Mouse (Mus musculus): ENCODE data around the gene Btbd16. TPM values are rescaled to one million over a fixed set of nuclear protein-coding genes. Genes with fewer than 3 reads are reported as not detected.

The Btbd16 gene
- polyA plus RNA-seq, 1 experiment, result 0.06 TPM

DNA sequence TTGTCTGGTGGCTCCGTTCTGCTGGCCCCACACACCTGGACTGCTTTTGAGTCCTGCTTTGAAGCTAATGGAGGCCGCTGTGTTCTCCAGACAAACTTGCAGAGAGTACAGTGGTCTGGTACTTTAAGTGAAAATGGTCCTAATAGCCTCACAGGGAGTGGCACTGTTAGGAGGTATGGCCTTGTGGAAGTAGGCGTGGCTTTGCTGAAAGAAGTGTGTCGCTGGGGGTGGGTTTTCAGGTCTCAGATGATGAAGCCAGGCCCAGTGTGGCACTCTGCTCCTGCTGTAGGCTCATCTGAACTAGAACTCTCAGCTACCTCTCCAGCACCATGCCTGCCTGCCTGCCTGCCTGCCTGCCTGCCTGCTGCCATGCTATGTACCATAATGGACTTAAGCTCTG lies 5.7 kb upstream of the Btbd16 start:
- TF ChIP-seq POLR2A (IDR thresholded peaks at IDR 0.05; ENCODE audit: low read depth, low read length) (no peak), CTCF (conservative IDR thresholded peaks at IDR 0.05; ENCODE audit: insufficient read depth, insufficient read length, low read depth, low read length) (no peak)
- WGBS, result 92% methylated on average over 4 of the region's 4 CpGs

DNA sequence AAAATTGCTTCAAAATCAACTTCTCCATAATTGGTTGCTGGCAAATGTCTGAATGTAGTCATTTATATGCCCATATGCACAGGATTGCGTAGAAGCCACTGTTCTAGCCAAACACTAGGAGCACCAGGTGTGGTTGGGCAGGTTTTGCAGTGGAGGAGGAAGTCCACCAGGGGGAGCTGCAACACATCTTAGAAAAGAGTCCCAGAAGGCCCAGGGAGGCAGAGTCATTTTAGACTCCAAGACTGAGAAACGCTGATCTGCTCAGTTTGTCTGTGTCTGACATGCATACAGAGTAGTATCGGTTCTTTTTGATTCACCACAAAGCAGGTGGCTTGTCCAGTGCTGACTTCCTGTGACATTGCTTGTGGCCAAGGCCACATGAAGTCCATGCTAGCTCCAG lies 3.2 kb upstream of the Btbd16 start:
- no peak overlapping the region for H3K27ac ChIP-seq (ENCODE audit: insufficient read depth, low read depth, low read length)
- TF ChIP-seq POLR2A (IDR thresholded peaks at IDR 0.05; ENCODE audit: low read depth, low read length) (no peak), CTCF (conservative IDR thresholded peaks at IDR 0.05; ENCODE audit: insufficient read depth, insufficient read length, low read depth, low read length) (peak; percentile 88)
- no peak overlapping the region for H3K4me3 ChIP-seq (ENCODE audit: insufficient read depth, low read depth, low read length)
- peak; percentile 85 for DNase-seq
- no peaks in the 10 kb centered on the region for H3K27me3 ChIP-seq (replicated peaks; ENCODE audit: control insufficient read depth, insufficient read depth, low read length)
- no peaks in the 10 kb centered on the region for H3K4me1 ChIP-seq (ENCODE audit: control insufficient read depth, insufficient read depth, low read length)
- WGBS, result 21% methylated on average over 3 of the region's 3 CpGs
- H3K36me3 ChIP-seq (ENCODE audit: control insufficient read depth, insufficient read depth, low read length), result no peaks in the 10 kb centered on the region

More for the DNA sequence above, 5.7 kb upstream of the Btbd16 start:
- no peaks in the 10 kb centered on the region for H3K27me3 ChIP-seq (replicated peaks; ENCODE audit: control insufficient read depth, insufficient read depth, low read length)
- no peaks in the 10 kb centered on the region for H3K4me1 ChIP-seq (ENCODE audit: control insufficient read depth, insufficient read depth, low read length)
- H3K27ac ChIP-seq (ENCODE audit: insufficient read depth, low read depth, low read length), result no peak overlapping the region
- no peak for DNase-seq
- H3K36me3 ChIP-seq (ENCODE audit: control insufficient read depth, insufficient read depth, low read length), result peaks cover 6% of the 10 kb centered on the region
- no peak overlapping the region for H3K4me3 ChIP-seq (ENCODE audit: insufficient read depth, low read depth, low read length)

DNA sequence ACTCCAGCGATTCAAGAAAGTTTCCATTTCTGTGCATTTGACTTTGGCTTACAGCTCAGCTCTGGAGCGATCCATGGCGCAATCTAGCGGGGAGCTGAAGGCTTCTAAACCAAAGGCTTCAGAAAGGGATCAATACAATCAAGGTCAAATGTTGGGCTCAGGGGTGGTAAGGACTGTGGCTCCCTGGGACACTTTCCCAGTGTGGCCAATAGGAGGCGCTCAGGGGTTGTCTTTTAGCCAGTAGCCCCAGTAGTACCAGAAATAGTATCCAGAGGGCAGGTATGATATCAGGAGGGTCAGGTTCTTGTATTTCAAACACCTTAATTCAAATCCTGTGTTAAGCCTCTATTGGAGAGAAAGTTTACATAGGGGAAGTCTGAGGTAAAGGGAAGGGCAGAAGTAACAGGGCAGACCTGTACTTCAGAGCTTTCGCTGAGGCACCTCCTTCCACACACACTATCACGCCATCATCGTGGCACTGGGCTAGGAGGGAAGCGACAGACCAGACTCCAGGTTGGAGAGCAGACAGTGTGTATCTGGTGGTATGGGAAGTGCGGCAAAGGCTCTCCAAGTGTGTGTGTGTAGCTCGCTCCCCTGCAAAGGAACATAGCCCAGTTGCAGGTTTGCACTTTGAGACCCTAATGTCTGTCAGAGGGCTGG lies 568 bp upstream of the Btbd16 start:
- H3K36me3 ChIP-seq (ENCODE audit: control insufficient read depth, insufficient read depth, low read length), result no peaks in the 10 kb centered on the region
- no peak overlapping the region for H3K27ac ChIP-seq (ENCODE audit: insufficient read depth, low read depth, low read length)
- DNase-seq, result peak; percentile 54
- no peaks in the 10 kb centered on the region for H3K27me3 ChIP-seq (replicated peaks; ENCODE audit: control insufficient read depth, insufficient read depth, low read length)
- 78% methylated on average over 11 of the region's 11 CpGs for WGBS
- H3K4me1 ChIP-seq (ENCODE audit: control insufficient read depth, insufficient read depth, low read length), result no peaks in the 10 kb centered on the region
- no peak overlapping the region for H3K4me3 ChIP-seq (ENCODE audit: insufficient read depth, low read depth, low read length)
- no peak for TF ChIP-seq POLR2A (IDR thresholded peaks at IDR 0.05; ENCODE audit: low read depth, low read length)
- TF ChIP-seq CTCF (conservative IDR thresholded peaks at IDR 0.05; ENCODE audit: insufficient read depth, insufficient read length, low read depth, low read length), result peak; percentile 71

DNA sequence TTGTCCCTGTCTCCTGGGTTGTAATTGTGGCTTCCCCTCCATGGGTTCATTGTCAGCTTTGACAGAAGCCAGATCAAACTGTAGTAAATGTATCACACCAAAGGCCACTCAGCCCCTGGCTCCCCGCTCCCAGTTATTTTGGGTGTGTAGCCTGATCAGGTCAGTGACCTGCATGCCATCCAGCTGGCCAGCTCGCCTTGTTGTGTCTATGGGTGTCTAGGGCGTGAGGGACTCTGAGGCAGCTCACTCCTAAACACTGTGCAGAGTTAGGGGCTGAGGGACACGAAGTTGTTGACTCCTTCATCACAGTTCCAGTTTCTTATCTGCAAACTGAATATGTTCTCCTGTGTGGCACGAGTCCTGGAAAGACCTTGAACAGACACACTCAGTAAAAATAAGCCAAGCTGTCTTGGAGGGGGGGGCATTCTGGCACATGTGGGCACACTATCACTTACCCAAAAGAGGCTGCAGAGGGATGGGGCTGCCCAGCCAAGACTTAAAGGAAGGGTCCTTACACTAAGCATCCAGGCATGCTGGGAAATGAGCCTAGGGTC lies 7.1 kb downstream of the Btbd16 start:
- H3K4me3 ChIP-seq (ENCODE audit: insufficient read depth, low read depth, low read length), result no peak overlapping the region

DNA sequence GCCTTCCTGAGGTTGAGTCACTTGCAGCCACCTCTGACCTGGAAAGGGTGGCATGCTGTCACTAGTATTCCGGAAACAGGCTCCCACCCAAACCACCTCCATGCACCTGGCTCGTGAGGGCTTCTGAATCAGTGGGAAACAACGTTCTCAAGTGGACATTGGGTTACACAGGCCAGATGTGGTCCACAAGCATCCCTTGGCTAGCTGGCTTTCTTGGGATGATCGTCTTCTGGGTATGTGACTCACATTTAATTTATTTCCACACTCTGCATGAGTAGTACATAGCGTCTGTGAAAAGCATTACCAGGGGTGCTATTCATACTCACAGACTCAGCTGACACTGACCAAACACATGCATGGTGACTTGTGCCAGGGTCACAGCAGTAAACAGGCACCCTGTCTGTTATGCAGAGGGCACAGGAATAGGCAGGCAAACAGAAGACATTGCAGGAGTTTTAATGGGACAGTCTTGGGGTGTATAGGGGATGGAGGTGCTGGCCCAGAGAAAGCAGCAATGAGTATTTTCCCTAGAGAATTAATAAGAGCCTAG lies 8.7 kb downstream of the Btbd16 start:
- peaks cover 13% of the 10 kb centered on the region for H3K4me1 ChIP-seq (ENCODE audit: control insufficient read depth, insufficient read depth, low read length)
- 80% methylated on average over 5 of the region's 5 CpGs for WGBS
- H3K36me3 ChIP-seq (ENCODE audit: control insufficient read depth, insufficient read depth, low read length), result no peaks in the 10 kb centered on the region
- H3K27ac ChIP-seq (ENCODE audit: insufficient read depth, low read depth, low read length), result no peak overlapping the region
- no peak overlapping the region for H3K4me3 ChIP-seq (ENCODE audit: insufficient read depth, low read depth, low read length)
- no peak for TF ChIP-seq CTCF (conservative IDR thresholded peaks at IDR 0.05; ENCODE audit: insufficient read depth, insufficient read length, low read depth, low read length)
- TF ChIP-seq POLR2A (IDR thresholded peaks at IDR 0.05; ENCODE audit: low read depth, low read length), result no peak
- DNase-seq, result no peak
- no peaks in the 10 kb centered on the region for H3K27me3 ChIP-seq (replicated peaks; ENCODE audit: control insufficient read depth, insufficient read depth, low read length)

More for the DNA sequence above, 7.1 kb downstream of the Btbd16 start:
- Histone ChIP-seq H3K27me3 (replicated peaks; ENCODE audit: control insufficient read depth, insufficient read depth, low read length) (no peaks in the 10 kb centered on the region), H3K4me1 (ENCODE audit: control insufficient read depth, insufficient read depth, low read length) (peaks cover 4% of the 10 kb centered on the region; the same call in 1 of the 2 replicates), H3K36me3 (ENCODE audit: control insufficient read depth, insufficient read depth, low read length) (no peaks in the 10 kb centered on the region), H3K27ac (ENCODE audit: insufficient read depth, low read depth, low read length) (no peak overlapping the region)
- no peak for DNase-seq
- 75% methylated on average over 5 of the region's 5 CpGs for WGBS
- TF ChIP-seq CTCF (conservative IDR thresholded peaks at IDR 0.05; ENCODE audit: insufficient read depth, insufficient read length, low read depth, low read length) (no peak), POLR2A (IDR thresholded peaks at IDR 0.05; ENCODE audit: low read depth, low read length) (no peak)

DNA sequence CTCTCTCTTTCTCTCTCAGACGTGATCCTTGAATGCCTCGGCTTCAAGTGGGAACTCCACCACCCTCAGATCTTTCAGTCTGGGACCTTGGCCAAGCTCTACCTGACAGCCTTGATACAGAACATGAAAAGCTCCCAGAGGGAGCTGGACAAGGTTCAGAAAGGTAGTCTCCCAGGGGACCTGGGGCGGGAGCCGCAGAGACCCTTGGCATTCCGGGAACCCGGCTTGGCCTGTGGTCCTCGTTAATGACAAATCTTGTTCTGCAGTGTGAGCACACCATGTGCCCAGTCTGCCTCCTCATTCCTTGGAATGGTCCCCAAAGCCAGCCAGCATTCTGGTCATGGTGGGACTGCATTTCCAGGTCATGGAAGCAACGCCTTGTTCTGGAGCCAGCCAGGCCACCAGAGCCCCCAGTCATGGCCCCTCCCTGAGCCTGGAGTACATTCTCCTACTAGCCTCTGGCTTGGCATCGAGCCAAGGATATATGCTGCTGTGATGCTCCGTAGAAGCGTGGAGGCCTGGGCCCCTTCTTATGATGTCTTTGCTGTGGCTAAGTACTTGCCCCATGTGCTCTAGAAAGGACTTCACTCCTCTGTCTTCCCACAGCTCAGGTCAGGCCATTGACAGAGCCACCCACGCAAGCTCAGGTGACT lies 12.2 kb downstream of the Btbd16 start:
- peaks cover 13% of the 10 kb centered on the region for H3K4me1 ChIP-seq (ENCODE audit: control insufficient read depth, insufficient read depth, low read length)
- DNase-seq, result peak; percentile 93
- TF ChIP-seq CTCF (conservative IDR thresholded peaks at IDR 0.05; ENCODE audit: insufficient read depth, insufficient read length, low read depth, low read length) (no peak), POLR2A (IDR thresholded peaks at IDR 0.05; ENCODE audit: low read depth, low read length) (no peak)
- no peak overlapping the region for H3K27ac ChIP-seq (ENCODE audit: insufficient read depth, low read depth, low read length)
- 35% methylated on average over 12 of the region's 12 CpGs for WGBS
- H3K36me3 ChIP-seq (ENCODE audit: control insufficient read depth, insufficient read depth, low read length), result no peaks in the 10 kb centered on the region
- no peak overlapping the region for H3K4me3 ChIP-seq (ENCODE audit: insufficient read depth, low read depth, low read length)
- H3K27me3 ChIP-seq (replicated peaks; ENCODE audit: control insufficient read depth, insufficient read depth, low read length), result no peaks in the 10 kb centered on the region

DNA sequence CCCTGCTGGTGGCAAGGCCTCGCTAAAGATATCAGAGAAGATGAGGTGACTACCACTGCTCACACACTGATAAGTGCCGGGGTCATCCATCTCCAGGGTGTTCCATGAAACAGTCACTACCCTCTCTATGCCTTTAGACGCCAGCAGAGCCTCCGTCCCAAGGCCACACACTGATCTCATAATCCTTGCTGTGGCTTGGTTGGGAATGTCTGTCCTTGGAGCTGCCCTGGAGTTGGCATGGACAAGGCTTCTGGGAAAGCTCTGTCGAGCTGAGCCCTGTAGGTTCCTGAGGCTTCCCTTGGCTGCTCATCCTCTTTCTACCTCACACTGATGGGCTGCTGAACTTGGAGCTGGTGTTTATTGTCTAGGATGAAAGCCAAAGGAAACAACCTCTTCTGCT lies 12.8 kb downstream of the Btbd16 start:
- Histone ChIP-seq H3K27me3 (replicated peaks; ENCODE audit: control insufficient read depth, insufficient read depth, low read length) (no peaks in the 10 kb centered on the region), H3K36me3 (ENCODE audit: control insufficient read depth, insufficient read depth, low read length) (no peaks in the 10 kb centered on the region), H3K27ac (ENCODE audit: insufficient read depth, low read depth, low read length) (no peak overlapping the region), H3K4me1 (ENCODE audit: control insufficient read depth, insufficient read depth, low read length) (peaks cover 13% of the 10 kb centered on the region), H3K4me3 (ENCODE audit: insufficient read depth, low read depth, low read length) (no peak overlapping the region)
- DNase-seq, result peak; percentile 36
- no peak for TF ChIP-seq CTCF (conservative IDR thresholded peaks at IDR 0.05; ENCODE audit: insufficient read depth, insufficient read length, low read depth, low read length)
- TF ChIP-seq POLR2A (IDR thresholded peaks at IDR 0.05; ENCODE audit: low read depth, low read length), result no peak
- WGBS, result 69% methylated on average over 5 of the region's 5 CpGs

Data from kidney, adult 2 months (tissue).